Mouse (Mus musculus): ENCODE measurements around the gene Cldn8. TPM values are rescaled to one million over a fixed set of nuclear protein-coding genes. Genes with fewer than 3 reads are reported as not detected.

Cldn8 gene
- polyA plus RNA-seq, 1 experiment from 2014 or later = 7.8 TPM

GRCm38 (mm10) chr16:88583338-88583737 lies 20.4 kb upstream of the Cldn8 start:
- WGBS = 89% methylated on average over 9 of the region's 9 CpGs
- ATAC-seq (ENCODE audit: low read depth) (no peak), DNase-seq (ENCODE audit: low spot score) (no peak)
- H3K36me3 ChIP-seq (ENCODE audit: control insufficient read depth, insufficient read depth, low read length) = no peaks in the 10 kb centered on the region
- no peak overlapping the region for H3K27ac ChIP-seq (replicated peaks; ENCODE audit: low read depth, low read length)
- H3K4me2 ChIP-seq (ENCODE audit: low read depth, low read length) = no peak overlapping the region
- no peaks in the 10 kb centered on the region for H3K9me3 ChIP-seq (ENCODE audit: control insufficient read depth, low read length)
- H3K9ac ChIP-seq (ENCODE audit: low read depth, low read length) = no peak overlapping the region
- H3K4me1 ChIP-seq (ENCODE audit: control insufficient read depth, insufficient read depth, low read length) = no peaks in the 10 kb centered on the region
- H3K27me3 ChIP-seq (replicated peaks; ENCODE audit: control insufficient read depth, insufficient read depth, low read length) = no peaks in the 10 kb centered on the region
- no peak overlapping the region for H3K4me3 ChIP-seq (ENCODE audit: low read depth, low read length)

- H3K27me3 ChIP-seq (replicated peaks; ENCODE audit: control insufficient read depth, insufficient read depth, low read length) = no peaks in the 10 kb centered on the region
- H3K4me2 ChIP-seq (ENCODE audit: low read depth, low read length) = no peak overlapping the region
- H3K36me3 ChIP-seq (ENCODE audit: control insufficient read depth, insufficient read depth, low read length) = no peaks in the 10 kb centered on the region
- WGBS = 72% methylated on average over 4 of the region's 4 CpGs
- DNase-seq (ENCODE audit: low spot score) (no peak), ATAC-seq (ENCODE audit: low read depth) (no peak)
- H3K9ac ChIP-seq (ENCODE audit: low read depth, low read length) = no peak overlapping the region
- H3K4me1 ChIP-seq (ENCODE audit: control insufficient read depth, insufficient read depth, low read length) = no peaks in the 10 kb centered on the region
- H3K27ac ChIP-seq (replicated peaks; ENCODE audit: low read depth, low read length) = no peak overlapping the region
- no peaks in the 10 kb centered on the region for H3K9me3 ChIP-seq (ENCODE audit: control insufficient read depth, low read length)
- H3K4me3 ChIP-seq (ENCODE audit: low read depth, low read length) = no peak overlapping the region
Measured at GRCm38 (mm10) chr16:88575885-88576679, 13.1 kb upstream of the Cldn8 start.

GRCm38 (mm10) chr16:88572904-88573404 lies 10.0 kb upstream of the Cldn8 start:
- no peak overlapping the region for H3K27ac ChIP-seq (replicated peaks; ENCODE audit: low read depth, low read length)
- no peaks in the 10 kb centered on the region for H3K36me3 ChIP-seq (ENCODE audit: control insufficient read depth, insufficient read depth, low read length)
- DNase-seq (ENCODE audit: low spot score) = peak; percentile 63
- no peaks in the 10 kb centered on the region for H3K4me1 ChIP-seq (ENCODE audit: control insufficient read depth, insufficient read depth, low read length)
- no peak overlapping the region for H3K4me2 ChIP-seq (ENCODE audit: low read depth, low read length)
- no peaks in the 10 kb centered on the region for H3K27me3 ChIP-seq (replicated peaks; ENCODE audit: control insufficient read depth, insufficient read depth, low read length)
- no peaks in the 10 kb centered on the region for H3K9me3 ChIP-seq (ENCODE audit: control insufficient read depth, low read length)
- 70% methylated on average over 5 of the region's 5 CpGs for WGBS
- H3K4me3 ChIP-seq (ENCODE audit: low read depth, low read length) = no peak overlapping the region
- peak; percentile 50; the same call in 1 of the 2 replicates for ATAC-seq (ENCODE audit: low read depth)
- H3K9ac ChIP-seq (ENCODE audit: low read depth, low read length) = no peak overlapping the region

GRCm38 (mm10) chr16:88570136-88570535 lies 7.2 kb upstream of the Cldn8 start:
- Histone ChIP-seq H3K27me3 (replicated peaks; ENCODE audit: control insufficient read depth, insufficient read depth, low read length) (no peaks in the 10 kb centered on the region), H3K9ac (ENCODE audit: low read depth, low read length) (no peak overlapping the region), H3K4me3 (ENCODE audit: low read depth, low read length) (no peak overlapping the region), H3K4me2 (ENCODE audit: low read depth, low read length) (no peak overlapping the region), H3K9me3 (ENCODE audit: control insufficient read depth, low read length) (no peaks in the 10 kb centered on the region), H3K36me3 (ENCODE audit: control insufficient read depth, insufficient read depth, low read length) (no peaks in the 10 kb centered on the region), H3K4me1 (ENCODE audit: control insufficient read depth, insufficient read depth, low read length) (no peaks in the 10 kb centered on the region), H3K27ac (replicated peaks; ENCODE audit: low read depth, low read length) (no peak overlapping the region)
- no peak for DNase-seq (ENCODE audit: low spot score)
- no peak for ATAC-seq (ENCODE audit: low read depth)

- H3K4me2 ChIP-seq (ENCODE audit: low read depth, low read length) = no peak overlapping the region
- no peak for ATAC-seq (ENCODE audit: low read depth)
- no peak overlapping the region for H3K9ac ChIP-seq (ENCODE audit: low read depth, low read length)
- H3K4me1 ChIP-seq (ENCODE audit: control insufficient read depth, insufficient read depth, low read length) = no peaks in the 10 kb centered on the region
- no peaks in the 10 kb centered on the region for H3K36me3 ChIP-seq (ENCODE audit: control insufficient read depth, insufficient read depth, low read length)
- H3K4me3 ChIP-seq (ENCODE audit: low read depth, low read length) = no peak overlapping the region
- no peak overlapping the region for H3K27ac ChIP-seq (replicated peaks; ENCODE audit: low read depth, low read length)
- H3K27me3 ChIP-seq (replicated peaks; ENCODE audit: control insufficient read depth, insufficient read depth, low read length) = no peaks in the 10 kb centered on the region
- no peaks in the 10 kb centered on the region for H3K9me3 ChIP-seq (ENCODE audit: control insufficient read depth, low read length)
- 89% methylated on average over 3 of the region's 3 CpGs for WGBS
- no peak for DNase-seq (ENCODE audit: low spot score)
Measured at GRCm38 (mm10) chr16:88569732-88570131, 6.7 kb upstream of the Cldn8 start.

- H3K9ac ChIP-seq (ENCODE audit: low read depth, low read length) = no peak overlapping the region
- no peaks in the 10 kb centered on the region for H3K36me3 ChIP-seq (ENCODE audit: control insufficient read depth, insufficient read depth, low read length)
- H3K4me1 ChIP-seq (ENCODE audit: control insufficient read depth, insufficient read depth, low read length) = no peaks in the 10 kb centered on the region
- H3K4me3 ChIP-seq (ENCODE audit: low read depth, low read length) = no peak overlapping the region
- DNase-seq (ENCODE audit: low spot score) = no peak
- 68% methylated on average over 1 of the region's 1 CpGs for WGBS
- H3K9me3 ChIP-seq (ENCODE audit: control insufficient read depth, low read length) = no peaks in the 10 kb centered on the region
- no peaks in the 10 kb centered on the region for H3K27me3 ChIP-seq (replicated peaks; ENCODE audit: control insufficient read depth, insufficient read depth, low read length)
- ATAC-seq (ENCODE audit: low read depth) = no peak
- no peak overlapping the region for H3K4me2 ChIP-seq (ENCODE audit: low read depth, low read length)
- no peak overlapping the region for H3K27ac ChIP-seq (replicated peaks; ENCODE audit: low read depth, low read length)
Measured at GRCm38 (mm10) chr16:88569096-88569495, 6.1 kb upstream of the Cldn8 start.

- Histone ChIP-seq H3K9ac (ENCODE audit: low read depth, low read length) (no peak overlapping the region), H3K36me3 (ENCODE audit: control insufficient read depth, insufficient read depth, low read length) (no peaks in the 10 kb centered on the region), H3K4me3 (ENCODE audit: low read depth, low read length) (peak overlapping the region; percentile 18), H3K9me3 (ENCODE audit: control insufficient read depth, low read length) (no peaks in the 10 kb centered on the region), H3K27ac (replicated peaks; ENCODE audit: low read depth, low read length) (no peak overlapping the region), H3K4me2 (ENCODE audit: low read depth, low read length) (peak overlapping the region; percentile 3; the same call in 1 of the 2 replicates), H3K27me3 (replicated peaks; ENCODE audit: control insufficient read depth, insufficient read depth, low read length) (no peaks in the 10 kb centered on the region), H3K4me1 (ENCODE audit: control insufficient read depth, insufficient read depth, low read length) (no peaks in the 10 kb centered on the region)
- DNase-seq (ENCODE audit: low spot score) (peak; percentile 17), ATAC-seq (ENCODE audit: low read depth) (no peak)
- 50% methylated on average over 6 of the region's 6 CpGs for WGBS
Measured at GRCm38 (mm10) chr16:88561617-88562164, 1.3 kb downstream of the Cldn8 start.

GRCm38 (mm10) chr16:88542488-88542887 lies 20.5 kb downstream of the Cldn8 start:
- 58% methylated on average over 6 of the region's 6 CpGs for WGBS
- no peaks in the 10 kb centered on the region for H3K27me3 ChIP-seq (replicated peaks; ENCODE audit: control insufficient read depth, insufficient read depth, low read length)
- ATAC-seq (ENCODE audit: low read depth) = no peak
- no peaks in the 10 kb centered on the region for H3K36me3 ChIP-seq (ENCODE audit: control insufficient read depth, insufficient read depth, low read length)
- H3K9me3 ChIP-seq (ENCODE audit: control insufficient read depth, low read length) = no peaks in the 10 kb centered on the region
- H3K4me3 ChIP-seq (ENCODE audit: low read depth, low read length) = no peak overlapping the region
- no peak overlapping the region for H3K9ac ChIP-seq (ENCODE audit: low read depth, low read length)
- no peaks in the 10 kb centered on the region for H3K4me1 ChIP-seq (ENCODE audit: control insufficient read depth, insufficient read depth, low read length)
- no peak overlapping the region for H3K4me2 ChIP-seq (ENCODE audit: low read depth, low read length)
- DNase-seq (ENCODE audit: low spot score) = peak; percentile 59
- no peak overlapping the region for H3K27ac ChIP-seq (replicated peaks; ENCODE audit: low read depth, low read length)

Measured in embryonic facial prominence, embryonic 14.5 days (tissue).